Mouse (Mus musculus): ENCODE data around the gene Enox1.
"Not testable (repeated sequence)": the region's sequence is repeated elsewhere in the genome, so short reads cannot be mapped to it uniquely, and the experiment has no call there.

Enox1 gene

GRCm38 (mm10) chr14:77518941-77519695 lies 362.6 kb downstream of the Enox1 start:
- no peak for DNase-seq (ENCODE audit: low spot score)

DNA sequence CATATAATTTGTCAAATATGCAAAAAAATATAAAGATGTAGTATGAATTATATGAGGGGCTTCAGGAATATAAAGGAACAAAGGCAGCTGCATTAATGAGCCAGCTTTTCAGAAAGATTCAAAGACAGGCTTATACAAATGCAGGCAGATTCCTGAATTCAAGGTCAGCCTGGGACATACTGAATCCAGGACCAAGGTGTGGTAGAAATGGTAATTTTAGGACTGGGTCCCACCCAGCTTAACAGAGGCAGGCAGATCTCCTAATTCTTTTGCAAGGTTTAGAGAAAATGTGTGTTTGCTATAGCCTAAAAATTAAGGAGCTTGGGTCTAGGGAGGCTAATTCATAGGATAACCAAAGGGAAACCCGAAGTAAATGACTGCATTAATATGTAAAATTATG lies 363.1 kb downstream of the Enox1 start:
- DNase-seq (ENCODE audit: low spot score) = no peak

GRCm38 (mm10) chr14:77524303-77524702 lies 367.7 kb downstream of the Enox1 start:
- no peak for DNase-seq (ENCODE audit: low spot score)

DNA sequence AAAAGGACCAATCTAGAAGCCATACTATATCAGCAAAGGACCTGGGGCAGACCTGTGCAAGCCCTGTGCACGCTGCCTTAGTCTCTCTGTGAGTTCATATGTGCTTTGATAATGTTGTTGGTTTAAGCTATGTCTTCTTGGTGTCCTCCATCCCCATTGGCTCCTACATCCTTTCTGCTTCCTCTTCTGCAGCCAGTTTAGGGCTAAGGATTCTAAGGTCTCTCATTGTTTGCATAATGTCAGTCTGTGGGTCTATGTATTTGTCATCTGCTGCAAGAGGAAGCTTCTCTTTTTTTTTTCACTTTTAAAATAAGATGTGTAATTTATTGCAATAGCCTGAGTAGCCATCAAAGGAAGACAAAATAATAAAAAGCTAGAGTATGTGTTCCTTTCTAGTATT lies 369.7 kb downstream of the Enox1 start:
- DNase-seq (ENCODE audit: low spot score) = no peak

- DNase-seq (ENCODE audit: low spot score) = no peak
These were observed 372.6 kb downstream of the Enox1 start for GRCm38 (mm10) chr14:77529201-77529600.

- no peak for DNase-seq (ENCODE audit: low spot score)
These were observed 373.1 kb downstream of the Enox1 start for GRCm38 (mm10) chr14:77529621-77530020.

GRCm38 (mm10) chr14:77533638-77534037 lies 377.1 kb downstream of the Enox1 start:
- DNase-seq (ENCODE audit: low spot score) = no peak

DNA sequence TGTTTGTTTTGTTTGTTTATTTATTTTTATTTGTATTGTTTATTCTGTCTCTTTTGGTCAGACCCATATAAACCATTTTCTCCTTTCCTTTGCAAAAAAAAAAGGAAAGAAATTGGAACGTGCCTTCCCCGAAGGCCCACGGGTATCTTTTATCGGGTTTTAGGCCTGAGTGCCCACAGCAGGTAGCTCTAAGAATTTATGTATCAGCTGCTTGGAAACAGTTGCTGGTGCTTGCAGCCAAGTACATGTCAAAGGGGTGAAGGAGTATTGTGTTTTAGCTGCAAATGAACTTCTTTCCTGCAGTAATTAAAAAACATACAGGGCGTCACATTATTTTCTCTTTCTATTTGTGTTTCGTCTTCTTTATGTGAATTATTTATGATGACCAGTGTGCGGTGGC lies 377.6 kb downstream of the Enox1 start:
- no peak for DNase-seq (ENCODE audit: low spot score)

DNA sequence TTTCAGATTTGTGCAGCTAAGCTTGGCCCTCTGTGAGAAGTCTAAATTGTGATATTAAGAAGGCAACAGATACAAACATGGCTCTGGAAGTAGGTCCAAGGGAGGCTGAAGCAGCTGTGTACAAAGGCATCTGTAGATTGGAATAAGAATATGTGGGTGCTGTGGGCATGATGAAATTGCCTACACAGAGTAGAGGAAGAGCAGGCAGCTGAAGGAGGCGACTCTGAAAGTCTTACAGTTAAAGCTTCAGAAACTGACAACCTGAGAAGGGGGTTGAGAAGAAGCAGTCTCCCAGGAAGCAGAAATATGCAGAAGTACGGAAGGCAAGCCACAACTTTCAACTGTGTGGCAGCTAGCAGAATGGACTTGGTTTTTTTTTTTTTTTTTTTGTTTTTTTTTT lies 380.0 kb downstream of the Enox1 start:
- no peak for DNase-seq (ENCODE audit: low spot score)

DNA sequence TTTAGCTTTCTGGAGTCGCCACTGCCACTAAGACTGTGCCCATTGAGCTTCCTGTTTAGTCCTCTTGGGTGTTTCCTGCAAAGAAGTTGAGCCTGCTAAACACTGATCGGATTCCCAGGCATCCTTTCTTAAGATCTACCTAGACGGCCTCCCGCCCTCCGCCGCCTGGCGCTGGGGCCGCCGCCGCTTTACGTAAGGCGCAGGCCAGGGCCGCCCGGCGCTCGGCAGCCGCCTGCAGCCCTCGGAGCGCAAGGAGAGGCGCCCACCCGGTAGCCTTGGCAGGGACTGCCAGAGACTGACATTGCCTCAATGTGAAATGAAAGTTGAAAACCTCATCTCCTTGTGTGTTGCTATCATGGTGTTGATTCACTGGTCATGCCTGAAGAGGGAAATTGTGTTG lies 383.0 kb downstream of the Enox1 start:
- not testable (repeated sequence) for DNase-seq (ENCODE audit: low spot score)

GRCm38 (mm10) chr14:77541925-77542324 lies 385.4 kb downstream of the Enox1 start:
- DNase-seq (ENCODE audit: low spot score) = no peak

GRCm38 (mm10) chr14:77546531-77547274 lies 390.1 kb downstream of the Enox1 start:
- DNase-seq (ENCODE audit: low spot score) = no peak

- DNase-seq (ENCODE audit: low spot score) = no peak
These were observed 390.8 kb downstream of the Enox1 start for GRCm38 (mm10) chr14:77547351-77547750.

GRCm38 (mm10) chr14:77548963-77549362 lies 392.4 kb downstream of the Enox1 start:
- no peak for DNase-seq (ENCODE audit: low spot score)

DNA sequence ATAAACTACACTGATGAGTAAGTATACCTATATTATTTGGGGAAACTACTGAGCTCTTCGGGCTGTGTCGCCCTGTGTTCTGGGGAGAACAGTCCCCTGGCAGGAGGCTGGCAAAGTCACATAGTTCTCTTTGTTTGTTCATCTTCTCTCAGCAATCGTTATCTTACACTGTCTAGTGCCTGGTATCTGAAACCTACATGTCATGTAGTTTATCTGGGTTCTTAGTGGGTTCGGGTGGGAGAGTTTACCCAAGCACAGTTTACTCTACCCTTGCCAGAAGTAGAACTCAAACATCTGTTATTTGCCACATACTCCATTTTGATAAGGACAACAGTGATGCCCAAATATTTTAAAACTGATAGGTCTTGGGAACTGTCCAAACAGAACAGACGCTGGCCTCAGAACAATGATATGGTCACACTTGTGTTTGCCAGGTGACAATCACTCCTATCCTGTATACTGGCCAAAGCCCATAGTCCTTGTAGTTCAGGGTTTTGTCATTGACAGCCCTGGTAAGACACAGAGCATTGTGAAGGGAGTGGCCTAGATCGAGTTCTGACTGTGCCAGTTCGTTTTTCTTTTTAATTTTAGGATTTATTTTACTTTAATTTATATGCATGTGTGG lies 401.0 kb downstream of the Enox1 start:
- DNase-seq (ENCODE audit: low spot score) = no peak

DNA sequence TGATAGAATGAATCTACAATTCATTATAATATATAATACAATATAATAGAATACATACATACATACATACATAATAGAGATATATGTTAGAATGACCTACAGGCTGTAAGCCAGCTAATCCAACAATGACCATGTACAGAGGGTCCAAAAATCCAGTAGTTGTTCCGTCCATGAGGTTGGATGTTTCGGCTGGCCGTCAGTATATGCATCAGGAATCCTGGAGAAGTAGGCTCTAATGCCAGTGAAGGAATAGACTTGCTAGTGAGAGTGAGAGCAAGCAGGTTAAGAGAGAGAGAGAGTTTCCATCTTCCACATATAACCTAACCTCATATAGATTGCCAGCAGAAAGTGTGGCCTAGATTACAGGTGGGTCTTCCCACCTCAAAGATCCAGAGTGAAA lies 402.3 kb downstream of the Enox1 start:
- no peak for DNase-seq (ENCODE audit: low spot score)

DNA sequence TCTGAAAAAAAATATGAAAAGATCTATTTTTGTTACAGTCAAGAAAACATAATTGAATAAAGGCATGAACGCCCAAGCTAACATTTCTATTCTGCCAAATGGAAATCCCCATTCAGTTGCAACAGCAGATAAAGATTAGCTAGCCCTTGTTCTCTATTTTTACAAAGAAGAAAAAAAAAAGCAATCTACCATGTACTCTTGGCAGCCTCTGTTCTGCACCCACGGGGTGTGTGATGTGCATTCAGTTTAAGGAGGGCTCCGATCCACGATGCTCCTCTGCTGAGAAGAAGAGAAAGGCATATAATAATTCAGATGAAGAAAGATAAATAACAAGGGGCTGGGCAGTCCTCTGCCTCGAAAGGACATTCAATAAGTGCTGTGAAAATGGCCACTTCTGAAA lies 403.2 kb downstream of the Enox1 start:
- no peak for DNase-seq (ENCODE audit: low spot score)

DNA sequence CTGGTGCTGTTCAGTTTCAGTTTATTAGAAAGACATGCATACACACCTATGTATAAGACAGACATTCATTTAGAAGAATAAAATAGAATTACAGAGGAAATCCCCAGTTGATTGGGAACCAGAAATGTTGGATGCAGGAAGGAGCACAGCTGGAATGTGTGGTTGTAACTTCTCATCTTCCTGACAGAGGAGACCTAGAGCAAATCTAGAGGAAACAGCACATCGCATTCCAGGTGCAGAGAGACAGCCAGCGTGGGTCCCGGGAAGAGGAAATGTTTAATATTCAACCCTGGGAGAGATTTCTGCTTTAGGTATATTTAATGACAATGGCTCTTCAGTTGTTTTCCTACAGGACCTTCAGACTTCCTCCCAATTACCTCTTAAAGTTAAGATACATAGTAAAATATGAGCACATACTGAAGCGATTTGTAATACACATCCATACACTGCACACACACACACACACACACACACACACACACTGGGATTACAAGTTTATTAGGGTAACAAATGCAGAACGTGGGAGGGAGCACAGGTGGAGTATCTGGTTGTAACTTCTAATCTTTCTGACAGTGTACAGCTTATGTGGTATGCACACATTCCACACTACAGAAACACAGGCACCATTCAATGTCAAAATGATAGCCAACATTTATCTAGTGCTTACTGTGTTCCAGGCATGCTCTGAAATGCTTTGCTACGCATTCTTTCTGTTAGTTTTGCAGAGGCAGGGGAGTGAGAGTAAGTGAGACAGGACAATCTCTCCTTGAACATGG lies 405.4 kb downstream of the Enox1 start:
- no peak for DNase-seq (ENCODE audit: low spot score)

DNA sequence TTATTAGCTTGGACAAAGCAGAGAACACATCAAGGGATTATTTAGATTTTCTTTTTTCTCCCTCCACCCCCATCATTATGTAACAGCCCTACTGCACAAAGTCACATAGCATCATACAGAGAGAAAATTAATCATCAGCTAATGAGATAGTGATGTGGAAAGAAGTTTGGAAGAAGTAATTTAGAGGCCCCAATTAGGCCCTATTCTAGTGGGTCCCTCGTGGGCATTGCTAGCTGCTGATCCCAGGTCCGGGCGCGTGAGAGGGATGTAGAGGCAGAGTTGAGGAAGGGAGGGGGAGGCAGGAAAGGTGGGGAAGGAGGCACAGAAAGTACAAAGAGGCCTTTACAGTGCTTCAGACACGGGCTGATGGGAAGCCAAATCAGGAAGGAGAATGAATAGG lies 407.4 kb downstream of the Enox1 start:
- DNase-seq (ENCODE audit: low spot score) = no peak

- DNase-seq (ENCODE audit: low spot score) = no peak
These were observed 410.6 kb downstream of the Enox1 start for GRCm38 (mm10) chr14:77567120-77567519.

DNA sequence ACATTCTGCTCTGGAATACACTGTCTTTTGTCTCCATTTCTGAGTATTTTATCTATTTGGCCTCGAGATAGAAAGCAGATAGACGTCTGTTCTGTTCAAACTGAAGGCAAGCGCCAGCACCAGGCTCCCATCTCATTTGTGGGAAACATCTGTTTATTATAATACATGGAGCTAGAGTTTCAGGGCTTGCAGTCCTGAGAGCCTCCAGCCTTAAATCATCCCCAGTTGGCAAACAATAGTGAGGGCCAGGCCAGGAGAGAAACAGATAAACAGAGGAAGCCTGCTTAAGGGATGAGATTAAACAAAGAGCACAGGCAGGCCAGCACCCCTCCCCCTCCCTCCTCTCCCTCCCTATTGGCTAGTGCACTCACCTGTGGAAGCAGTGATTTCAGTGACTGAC lies 417.9 kb downstream of the Enox1 start:
- no peak for DNase-seq (ENCODE audit: low spot score)

DNA sequence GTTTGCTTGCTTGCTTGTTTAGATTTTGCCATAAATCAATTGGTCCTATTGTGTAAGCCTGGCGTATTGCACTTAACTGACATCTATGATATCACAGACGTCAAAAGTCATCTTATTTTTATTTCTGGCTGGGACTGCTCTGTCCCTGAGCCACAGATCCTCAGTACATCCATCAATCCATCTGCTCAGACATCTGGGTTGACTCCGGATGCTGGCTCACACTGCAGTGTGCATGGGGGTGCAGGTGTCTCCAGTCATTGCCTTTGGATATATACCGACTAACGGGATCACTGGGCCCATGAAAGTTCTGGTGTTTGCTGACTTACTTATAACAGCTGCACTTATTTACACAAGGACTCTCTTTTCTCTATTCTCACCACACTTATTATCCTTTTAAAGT lies 419.8 kb downstream of the Enox1 start:
- DNase-seq (ENCODE audit: low spot score) = no peak

All from ovary, postnatal 10 days (tissue).